Mouse (Mus musculus): ENCODE measurements at regions not wholly inside any gene's neighbourhood (a gene's known extent, or its start where the extent isn't known, plus 50 kb on each side); places are given as distances from the start of the nearest gene placed in this dataset.
"Not testable (repeated sequence)": the region's sequence is repeated elsewhere in the genome, so short reads cannot be mapped to it uniquely, and the experiment has no call there.

DNA sequence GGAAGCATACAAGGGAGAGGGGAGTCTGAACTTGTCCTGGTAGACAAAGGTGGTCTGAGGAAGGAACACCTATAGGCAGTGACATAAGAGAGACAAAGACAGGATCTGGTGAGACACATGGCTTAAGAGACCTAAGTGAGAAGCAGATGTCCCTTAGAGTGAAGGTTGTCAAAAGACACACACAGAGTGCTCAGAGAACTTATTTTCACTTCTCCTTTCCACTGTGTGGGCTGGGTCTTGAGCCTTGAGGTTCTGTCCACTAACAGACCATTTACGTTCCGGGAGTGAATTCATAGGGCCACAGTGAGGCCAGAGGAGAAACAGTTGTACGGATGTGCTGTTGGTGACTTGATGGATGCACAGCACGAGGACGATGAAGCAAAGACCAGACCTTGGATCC, 422.8 kb downstream of the Tcerg1l start:
- no peaks in the 10 kb centered on the region for H3K36me3 ChIP-seq
- no peaks in the 10 kb centered on the region for H3K4me1 ChIP-seq (replicated peaks)
- H3K9ac ChIP-seq = no peak overlapping the region
- no peak overlapping the region for H3K4me3 ChIP-seq (replicated peaks)
- no peak overlapping the region for H3K4me2 ChIP-seq (replicated peaks)
- no peak overlapping the region for H3K27ac ChIP-seq
- 88% methylated on average over 5 of the region's 5 CpGs for WGBS
- H3K9me3 ChIP-seq = no peaks in the 10 kb centered on the region
- ATAC-seq = no peak
- no peaks in the 10 kb centered on the region for H3K27me3 ChIP-seq (replicated peaks)

DNA sequence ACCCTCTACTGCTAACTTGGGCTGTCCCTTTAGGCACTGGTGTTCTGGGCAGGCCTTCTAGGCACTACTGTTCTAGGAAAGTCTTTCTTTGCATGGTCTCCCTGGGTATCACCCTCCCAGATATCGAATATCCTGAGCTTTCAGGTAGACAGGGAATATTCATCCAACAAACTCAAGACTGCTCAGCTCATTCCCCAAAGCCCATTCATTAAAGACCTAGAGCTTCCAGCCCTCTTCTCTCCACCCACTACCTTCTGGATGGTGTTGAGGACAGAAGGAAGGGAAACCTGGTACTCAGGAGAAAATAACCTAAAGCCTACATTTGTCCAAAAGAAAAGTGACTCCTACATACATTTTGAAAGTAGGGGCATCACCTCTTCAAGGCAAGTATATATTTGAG, 420.0 kb downstream of the Tcerg1l start:
- Histone ChIP-seq H3K27me3 (replicated peaks) (no peaks in the 10 kb centered on the region), H3K4me3 (replicated peaks) (no peak overlapping the region), H3K27ac (no peak overlapping the region), H3K4me1 (replicated peaks) (no peaks in the 10 kb centered on the region), H3K36me3 (no peaks in the 10 kb centered on the region), H3K4me2 (replicated peaks) (no peak overlapping the region), H3K9ac (no peak overlapping the region), H3K9me3 (no peaks in the 10 kb centered on the region)
- 84% methylated on average over 1 of the region's 1 CpGs for WGBS
- ATAC-seq = no peak

DNA sequence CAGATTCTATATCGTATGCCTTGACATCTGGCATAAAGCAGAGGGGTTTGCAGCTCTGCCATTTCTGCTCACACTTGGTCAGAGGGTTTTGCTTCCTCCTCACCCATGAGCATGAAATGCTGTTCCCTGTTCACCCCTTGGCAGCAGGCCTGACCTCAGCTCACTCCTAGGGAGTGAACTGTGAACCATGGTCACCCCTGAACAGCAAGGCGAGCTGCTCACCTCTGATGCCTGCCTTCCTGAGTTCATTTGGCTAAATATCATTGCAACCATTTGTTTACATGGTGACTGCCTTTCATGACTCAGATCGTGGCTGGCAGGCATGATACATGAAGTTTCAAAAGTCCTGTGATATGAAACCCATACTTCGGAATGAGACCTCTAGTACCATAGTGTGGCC, 418.2 kb downstream of the Tcerg1l start:
- no peaks in the 10 kb centered on the region for H3K36me3 ChIP-seq
- H3K27me3 ChIP-seq (replicated peaks) = no peaks in the 10 kb centered on the region
- H3K9me3 ChIP-seq = no peaks in the 10 kb centered on the region
- H3K27ac ChIP-seq = no peak overlapping the region
- H3K4me2 ChIP-seq (replicated peaks) = no peak overlapping the region
- WGBS = 77% methylated on average over 4 of the region's 4 CpGs
- H3K4me1 ChIP-seq (replicated peaks) = no peaks in the 10 kb centered on the region
- no peak overlapping the region for H3K4me3 ChIP-seq (replicated peaks)
- H3K9ac ChIP-seq = no peak overlapping the region
- no peak for ATAC-seq

DNA sequence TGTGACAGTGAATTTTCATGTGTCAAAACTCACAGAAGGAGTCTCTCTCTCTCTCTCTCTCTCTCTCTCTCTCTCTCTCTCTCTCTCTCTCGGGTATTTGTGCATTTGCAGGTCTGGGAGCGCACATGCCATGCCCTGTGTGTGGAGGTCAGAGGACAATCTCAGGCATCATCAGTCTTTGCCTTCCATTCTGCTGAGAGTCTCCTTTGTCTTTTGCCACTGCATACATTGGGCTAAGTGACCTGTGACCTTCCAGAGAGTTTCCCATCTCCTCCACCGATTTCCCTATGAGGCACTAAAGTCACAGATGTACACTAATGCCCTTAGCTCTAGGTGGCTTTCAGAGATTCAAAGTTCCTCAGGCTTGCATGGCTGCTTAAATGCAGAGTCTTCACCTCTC, 391.7 kb downstream of the Tcerg1l start:
- Histone ChIP-seq H3K4me1 (replicated peaks) (no peaks in the 10 kb centered on the region), H3K36me3 (no peaks in the 10 kb centered on the region), H3K27me3 (replicated peaks) (no peaks in the 10 kb centered on the region), H3K4me2 (replicated peaks) (no peak overlapping the region), H3K9me3 (no peaks in the 10 kb centered on the region), H3K4me3 (replicated peaks) (no peak overlapping the region), H3K27ac (no peak overlapping the region), H3K9ac (no peak overlapping the region)
- ATAC-seq = no peak
- WGBS = 28% methylated on average over 3 of the region's 3 CpGs

DNA sequence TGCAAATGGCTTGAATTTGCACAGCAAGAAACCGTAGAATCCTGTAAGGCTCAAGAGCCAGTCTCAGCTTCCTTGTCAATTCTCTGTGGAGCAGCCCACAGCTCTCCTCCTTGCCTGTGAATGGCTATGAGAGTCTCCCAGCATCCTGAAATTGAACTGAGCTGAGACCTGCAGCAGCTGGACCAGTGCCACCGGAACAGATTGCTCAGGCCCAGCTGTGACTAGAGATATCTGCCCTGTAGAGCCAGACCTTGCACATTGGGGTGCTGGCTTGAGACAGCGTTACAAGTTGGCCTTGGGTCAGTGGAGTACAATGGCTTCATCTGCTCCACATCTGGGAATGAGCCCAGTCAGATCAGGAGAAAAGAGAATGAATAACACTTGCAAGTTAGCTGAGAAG, 390.6 kb downstream of the Tcerg1l start:
- Histone ChIP-seq H3K27me3 (replicated peaks) (no peaks in the 10 kb centered on the region), H3K9ac (no peak overlapping the region), H3K9me3 (no peaks in the 10 kb centered on the region), H3K4me1 (replicated peaks) (no peaks in the 10 kb centered on the region), H3K4me3 (replicated peaks) (no peak overlapping the region), H3K27ac (no peak overlapping the region), H3K36me3 (no peaks in the 10 kb centered on the region), H3K4me2 (replicated peaks) (no peak overlapping the region)
- ATAC-seq = no peak
- WGBS = 64% methylated on average over 3 of the region's 3 CpGs

DNA sequence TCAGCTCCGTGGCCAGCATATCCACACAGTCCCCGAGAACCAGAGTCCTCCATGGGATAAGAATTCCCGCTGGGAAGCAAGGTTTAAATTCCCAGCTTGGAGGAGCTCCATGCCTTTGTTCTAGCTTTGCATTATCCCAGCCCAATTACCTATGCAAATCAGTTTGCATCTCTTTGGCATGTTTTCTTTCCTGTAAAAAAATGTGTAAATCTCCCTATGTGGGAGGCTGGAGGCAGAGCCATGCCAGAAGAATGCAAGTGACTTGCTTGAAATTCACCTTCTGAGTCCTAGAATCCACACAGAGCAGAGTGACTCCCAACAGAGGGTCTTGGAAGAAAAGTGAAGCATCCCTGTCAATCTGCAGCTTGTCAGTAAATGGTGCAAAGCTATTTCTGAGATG, 388.9 kb downstream of the Tcerg1l start:
- Histone ChIP-seq H3K4me2 (replicated peaks) (no peak overlapping the region), H3K27me3 (replicated peaks) (no peaks in the 10 kb centered on the region), H3K9ac (no peak overlapping the region), H3K9me3 (no peaks in the 10 kb centered on the region), H3K4me1 (replicated peaks) (no peaks in the 10 kb centered on the region), H3K27ac (no peak overlapping the region), H3K4me3 (replicated peaks) (no peak overlapping the region), H3K36me3 (no peaks in the 10 kb centered on the region)
- 50% methylated on average over 3 of the region's 3 CpGs for WGBS
- no peak for ATAC-seq

DNA sequence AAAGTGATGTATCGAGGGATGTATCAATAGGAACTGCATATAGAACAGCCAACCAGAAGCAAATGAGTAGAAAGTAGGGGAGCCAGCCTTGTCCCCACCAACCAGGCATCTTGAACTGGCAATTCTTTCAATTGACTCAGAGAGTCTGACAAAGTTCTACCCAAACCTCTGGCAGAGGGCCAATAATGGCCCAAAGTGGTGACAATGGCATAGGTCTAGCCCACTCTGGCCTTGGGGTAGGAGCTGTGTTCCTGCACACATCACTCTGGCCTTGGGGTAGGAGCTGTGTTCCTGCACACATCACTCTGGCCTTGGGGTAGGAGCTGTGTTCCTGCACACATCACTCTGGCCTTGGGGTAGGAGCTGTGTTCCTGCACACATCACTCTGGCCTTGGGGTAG, 373.5 kb downstream of the Tcerg1l start:
- not testable (repeated sequence) for ATAC-seq; H3K27me3 ChIP-seq (replicated peaks); H3K4me3 ChIP-seq (replicated peaks); H3K36me3 ChIP-seq; H3K9ac ChIP-seq; H3K4me1 ChIP-seq (replicated peaks); H3K27ac ChIP-seq; H3K9me3 ChIP-seq; H3K4me2 ChIP-seq (replicated peaks)
- WGBS = 96% methylated on average over 1 of the region's 1 CpGs

DNA sequence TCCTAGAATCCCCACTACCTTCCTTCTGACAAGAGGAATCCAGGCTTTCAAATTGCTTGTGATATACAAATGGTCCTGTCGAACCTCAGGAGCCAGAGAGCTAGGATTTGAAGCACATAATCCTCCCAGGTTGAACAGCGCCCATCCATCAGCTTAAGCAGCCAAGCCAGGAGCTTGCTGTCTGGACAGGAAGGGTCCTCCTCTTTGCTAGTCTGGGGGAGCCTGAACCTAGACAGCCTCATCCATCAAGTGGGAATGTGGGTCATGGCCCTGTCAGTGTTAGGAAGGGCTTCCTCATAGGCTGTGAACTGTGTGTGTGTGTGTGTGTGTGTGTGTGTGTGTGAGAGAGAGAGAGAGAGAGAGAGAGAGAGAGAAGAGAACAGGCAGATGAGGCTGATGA, 345.8 kb downstream of the Tcerg1l start:
- Histone ChIP-seq H3K27ac (no peak overlapping the region), H3K9me3 (no peaks in the 10 kb centered on the region), H3K9ac (no peak overlapping the region), H3K4me1 (replicated peaks) (no peaks in the 10 kb centered on the region), H3K4me3 (replicated peaks) (no peak overlapping the region), H3K36me3 (no peaks in the 10 kb centered on the region), H3K4me2 (replicated peaks) (no peak overlapping the region), H3K27me3 (replicated peaks) (no peaks in the 10 kb centered on the region)
- 37% methylated on average over 2 of the region's 2 CpGs for WGBS
- no peak for ATAC-seq

DNA sequence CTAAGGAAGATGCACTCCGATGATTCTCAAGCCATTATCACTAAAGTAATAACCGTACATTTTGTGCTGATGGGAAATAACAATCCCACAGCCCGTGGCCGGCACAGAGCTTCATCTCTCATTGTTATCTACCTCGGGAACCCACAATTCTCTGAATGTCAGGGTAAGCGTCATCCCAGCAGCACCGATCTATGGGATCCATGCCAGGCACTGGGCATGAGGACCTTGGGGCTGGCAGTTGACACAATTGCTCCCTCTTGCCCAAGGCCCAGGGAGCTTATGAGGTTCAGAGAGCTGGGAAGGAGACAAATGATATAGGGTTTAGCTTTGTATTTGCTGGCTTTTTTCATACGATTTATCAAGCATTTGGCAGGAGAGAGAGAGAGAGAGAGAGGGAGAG, 342.8 kb downstream of the Tcerg1l start:
- H3K27me3 ChIP-seq (replicated peaks) = no peaks in the 10 kb centered on the region
- no peaks in the 10 kb centered on the region for H3K9me3 ChIP-seq
- no peak overlapping the region for H3K9ac ChIP-seq
- ATAC-seq = no peak
- no peak overlapping the region for H3K4me3 ChIP-seq (replicated peaks)
- H3K4me2 ChIP-seq (replicated peaks) = no peak overlapping the region
- H3K36me3 ChIP-seq = no peaks in the 10 kb centered on the region
- H3K27ac ChIP-seq = no peak overlapping the region
- H3K4me1 ChIP-seq (replicated peaks) = no peaks in the 10 kb centered on the region
- 77% methylated on average over 8 of the region's 8 CpGs for WGBS

DNA sequence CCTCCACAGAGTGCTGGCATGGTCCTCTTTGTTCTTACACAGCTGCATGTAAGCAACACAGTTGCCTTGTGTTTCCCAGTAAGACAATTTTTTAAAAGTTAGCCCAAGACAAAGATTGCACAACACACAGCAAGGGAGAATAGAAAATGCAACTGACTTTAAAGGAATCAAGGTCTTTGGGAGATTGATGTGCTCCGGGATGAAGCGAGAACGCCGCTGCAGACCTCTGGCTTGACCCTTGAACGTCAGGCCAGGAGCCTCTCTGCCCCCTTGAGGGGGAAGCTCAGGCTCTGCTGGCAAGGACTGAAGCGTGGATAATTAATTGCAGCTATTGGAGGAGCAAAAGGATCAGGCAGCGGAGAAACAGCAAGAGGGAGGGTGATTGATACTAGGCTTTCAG, 336.4 kb downstream of the Tcerg1l start:
- Histone ChIP-seq H3K36me3 (no peaks in the 10 kb centered on the region), H3K4me2 (replicated peaks) (no peak overlapping the region), H3K4me3 (replicated peaks) (no peak overlapping the region), H3K9me3 (no peaks in the 10 kb centered on the region), H3K27me3 (replicated peaks) (no peaks in the 10 kb centered on the region), H3K9ac (no peak overlapping the region), H3K27ac (no peak overlapping the region), H3K4me1 (replicated peaks) (no peaks in the 10 kb centered on the region)
- 26% methylated on average over 7 of the region's 7 CpGs for WGBS
- ATAC-seq = no peak

DNA sequence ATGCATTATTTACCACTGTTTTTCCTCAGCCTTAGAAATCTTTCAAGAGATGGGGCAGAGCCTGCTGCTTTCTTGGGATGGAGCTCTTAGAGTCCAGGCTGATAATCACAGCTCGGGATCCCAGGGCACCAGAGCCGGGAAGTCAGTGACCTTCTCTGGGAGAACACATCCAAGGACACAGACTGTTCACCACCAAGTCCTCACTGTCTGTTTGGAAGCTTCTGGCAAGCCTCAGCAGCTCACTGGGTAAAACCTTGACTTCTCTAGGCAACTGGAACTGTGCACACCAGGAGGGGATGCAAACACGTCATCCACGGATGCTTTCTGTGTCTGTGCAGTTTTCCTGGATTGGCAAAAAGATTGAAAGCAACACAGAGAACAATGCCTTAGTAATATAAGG, 330.6 kb downstream of the Tcerg1l start:
- Histone ChIP-seq H3K27me3 (replicated peaks) (no peaks in the 10 kb centered on the region), H3K36me3 (no peaks in the 10 kb centered on the region), H3K4me2 (replicated peaks) (no peak overlapping the region), H3K27ac (no peak overlapping the region), H3K4me1 (replicated peaks) (no peaks in the 10 kb centered on the region), H3K9ac (no peak overlapping the region), H3K9me3 (no peaks in the 10 kb centered on the region), H3K4me3 (replicated peaks) (no peak overlapping the region)
- WGBS = 77% methylated on average over 4 of the region's 4 CpGs
- ATAC-seq = no peak

DNA sequence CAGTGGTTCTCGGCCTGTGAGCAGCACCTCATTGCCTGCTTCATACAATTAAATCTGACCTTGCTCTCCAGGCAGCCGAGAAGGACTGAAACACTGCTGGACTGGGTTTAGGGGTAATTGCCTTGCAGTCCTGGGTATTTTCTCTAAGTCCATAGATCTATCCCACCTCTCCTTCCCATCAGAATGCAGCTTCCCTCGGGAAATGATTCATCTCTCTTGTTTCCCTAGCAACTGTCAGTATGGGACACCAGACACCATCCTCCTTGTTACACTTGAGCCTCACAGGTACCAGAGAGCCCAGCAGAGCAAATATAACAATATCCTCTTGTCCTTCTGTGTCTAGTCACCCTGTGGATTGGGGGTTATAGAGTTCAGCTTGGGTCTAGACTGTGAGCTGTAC, 322.3 kb downstream of the Tcerg1l start:
- no peak for ATAC-seq

DNA sequence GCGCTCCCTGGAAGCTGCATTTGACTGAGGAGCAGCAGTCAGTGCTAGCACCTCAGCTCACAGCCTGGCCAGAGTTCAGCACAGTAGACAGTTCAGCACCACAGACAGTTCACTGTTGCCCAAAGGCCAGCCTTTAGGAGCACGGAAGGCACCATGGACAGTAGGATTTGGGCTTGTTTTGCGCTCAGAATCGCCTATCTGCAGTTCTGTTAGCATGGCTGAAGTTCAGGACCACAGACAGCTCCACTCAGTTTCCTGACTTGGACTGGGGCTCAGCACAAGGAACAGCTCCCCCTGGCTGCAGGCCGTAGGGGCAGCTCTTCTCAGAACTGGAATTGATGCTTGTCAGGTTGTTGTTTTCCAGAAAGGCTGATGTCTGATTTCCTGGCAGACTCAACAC, 313.6 kb downstream of the Tcerg1l start:
- peak; percentile 67 for ATAC-seq

More for the DNA sequence above, 322.3 kb downstream of the Tcerg1l start:
- no peak overlapping the region for H3K27ac ChIP-seq
- no peak overlapping the region for H3K9ac ChIP-seq
- no peaks in the 10 kb centered on the region for H3K4me1 ChIP-seq (replicated peaks)
- 61% methylated on average over 3 of the region's 3 CpGs for WGBS
- no peak overlapping the region for H3K4me3 ChIP-seq (replicated peaks)
- H3K27me3 ChIP-seq (replicated peaks) = no peaks in the 10 kb centered on the region
- H3K9me3 ChIP-seq = no peaks in the 10 kb centered on the region
- no peaks in the 10 kb centered on the region for H3K36me3 ChIP-seq
- no peak overlapping the region for H3K4me2 ChIP-seq (replicated peaks)

More for the DNA sequence above, 313.6 kb downstream of the Tcerg1l start:
- H3K9ac ChIP-seq = no peak overlapping the region
- H3K4me1 ChIP-seq (replicated peaks) = no peaks in the 10 kb centered on the region
- H3K27ac ChIP-seq = no peak overlapping the region
- 15% methylated on average over 5 of the region's 5 CpGs for WGBS
- no peak overlapping the region for H3K4me2 ChIP-seq (replicated peaks)
- H3K4me3 ChIP-seq (replicated peaks) = no peak overlapping the region
- H3K9me3 ChIP-seq = no peaks in the 10 kb centered on the region
- H3K36me3 ChIP-seq = no peaks in the 10 kb centered on the region
- H3K27me3 ChIP-seq (replicated peaks) = no peaks in the 10 kb centered on the region

Measured in intestine, embryonic 15.5 days (tissue).